ENCODE assay signal across 22 mouse cellular contexts in genomic region chr2:90533944-90534343, GRCm38 (mm10). TPM values are rescaled to one million over a fixed set of nuclear protein-coding genes. Genes with fewer than 3 reads are reported as not detected.
DNase-seq lines count a peak whose midpoint lies in the region; ATAC-seq and TF ChIP-seq lines count a peak whose summit lies in the region.
"Had no signal": no experiment of that assay in that cellular context is flagged by ENCODE, and none has a peak within 500 bp of the region (broad histone marks: within the 10 kb centered on the region; RNA-seq: fewer than 3 reads in every experiment).

No protein-coding gene starts in this region.

- no peak for DNase-seq in layer of hippocampus, adult 2 months (ENCODE audit: low spot score in 2 of 2)
- no peak for DNase-seq in layer of hippocampus, adult 8-10 months (ENCODE audit: low spot score in 2 of 2)
- peak; percentile 85 for DNase-seq in midbrain, embryonic 11.5 days (ENCODE audit: low spot score, missing footprints)
- DNase-seq in ES-E14 (ENCODE audit: low read depth, low spot score): peak; percentile 28
- DNase-seq in urinary bladder, postnatal 25 days (ENCODE audit: low spot score): no peak
- DNase-seq in left cerebral cortex, postnatal 36 days (ENCODE audit: low spot score in 2 of 2): no peak
- DNase-seq: adrenal gland, adult 8-10 months; cerebellum, adult 2 months; cerebellum, postnatal 25 days; gastrocnemius, postnatal 36 days; kidney, adult 8-10 months; kidney, postnatal 10 days; thymus, postnatal 25 days had no signal

- no peaks in the 10 kb centered on the region for H3K4me1 ChIP-seq in midbrain, embryonic 11.5 days (ENCODE audit: control insufficient read depth, insufficient read depth, low read length)
- peaks cover 7% of the 10 kb centered on the region for H3K4me1 ChIP-seq in midbrain, embryonic 15.5 days
- H3K4me1 ChIP-seq in ES-E14 (ENCODE audit: control insufficient read depth in 2 of 2, insufficient read depth in 2 of 2, low read length in 2 of 2, poor library complexity in 1 of 2): peaks cover 3 to 5% of the 10 kb centered on the region in 2 experiments; a peak in 2 of 4 replicates
- H3K4me1 ChIP-seq: embryonic facial prominence, embryonic 12.5 days had no signal

- no peaks in the 10 kb centered on the region for H3K36me3 ChIP-seq in midbrain, embryonic 11.5 days (ENCODE audit: control insufficient read depth, insufficient read depth, low read length)
- no peaks in the 10 kb centered on the region for H3K36me3 ChIP-seq in midbrain, embryonic 15.5 days (replicated peaks)
- H3K36me3 ChIP-seq in ES-E14 (ENCODE audit: control insufficient read depth, insufficient read depth, low read length, poor library complexity, severe bottlenecking): no peaks in the 10 kb centered on the region
- H3K36me3 ChIP-seq: embryonic facial prominence, embryonic 12.5 days; forebrain, embryonic 12.5 days; hindbrain, embryonic 12.5 days; lung, embryonic 15.5 days; midbrain, embryonic 13.5 days had no signal

- TF ChIP-seq CTCF in layer of hippocampus, adult 2 months (conservative IDR thresholded peaks at IDR 0.05): peak; percentile 19

- 90% methylated on average over 7 of the region's 7 CpGs for WGBS in midbrain, embryonic 11.5 days
- WGBS in midbrain, embryonic 15.5 days: 95% methylated on average over 7 of the region's 7 CpGs

- H3K27me3 ChIP-seq in midbrain, embryonic 11.5 days (ENCODE audit: control insufficient read depth, insufficient read depth, low read length): no peaks in the 10 kb centered on the region
- H3K27me3 ChIP-seq in midbrain, embryonic 15.5 days (replicated peaks): no peaks in the 10 kb centered on the region
- H3K27me3 ChIP-seq: embryonic facial prominence, embryonic 12.5 days; forebrain, embryonic 12.5 days; hindbrain, embryonic 12.5 days; lung, embryonic 15.5 days; midbrain, embryonic 13.5 days had no signal

- intact Hi-C loops in left cerebral cortex, postnatal 36 days (cut with DNase I): no loop called here

- no peaks in the 10 kb centered on the region for H3K9me3 ChIP-seq in midbrain, embryonic 11.5 days (ENCODE audit: control insufficient read depth, low read length)
- no peaks in the 10 kb centered on the region for H3K9me3 ChIP-seq in midbrain, embryonic 15.5 days
- no peaks in the 10 kb centered on the region for H3K9me3 ChIP-seq in ES-E14 (ENCODE audit: control insufficient read depth, insufficient read depth, low read depth, low read length)
- H3K9me3 ChIP-seq: embryonic facial prominence, embryonic 12.5 days; forebrain, embryonic 12.5 days; hindbrain, embryonic 12.5 days; lung, embryonic 15.5 days; midbrain, embryonic 13.5 days had no signal

- no peak for ATAC-seq in midbrain, embryonic 11.5 days (ENCODE audit: low FRiP score)
- ATAC-seq in midbrain, embryonic 15.5 days (replicated peaks): no peak
- ATAC-seq: CD4-positive, CD25-positive, alpha-beta regulatory T cell, adult 4 months; midbrain, embryonic 13.5 days had no signal

- no peak overlapping the region for H3K4me3 ChIP-seq in layer of hippocampus, adult 2 months
- H3K4me3 ChIP-seq in midbrain, embryonic 11.5 days (ENCODE audit: low read depth, low read length): no peak overlapping the region
- no peak overlapping the region for H3K4me3 ChIP-seq in midbrain, embryonic 15.5 days
- H3K4me3 ChIP-seq in ES-E14 (ENCODE audit: insufficient read depth in 1 of 2, low read depth in 1 of 2, low read length in 2 of 2, poor library complexity in 1 of 2, severe bottlenecking in 1 of 2): peak overlapping the region; percentile 21 to 56
- H3K4me3 ChIP-seq: embryonic facial prominence, embryonic 12.5 days; erythroblast, embryonic 14.5 days; forebrain, embryonic 12.5 days; hindbrain, embryonic 12.5 days; lung, embryonic 15.5 days; midbrain, embryonic 13.5 days had no signal

- in situ Hi-C loops in ES-E14 (cut with MboI; ENCODE audit: low sequenced_read_pairs in 2 of 2, unreplicated experiment in 2 of 2): no loop called here

- no peak overlapping the region for H3K4me2 ChIP-seq in midbrain, embryonic 11.5 days
- no peak overlapping the region for H3K4me2 ChIP-seq in midbrain, embryonic 15.5 days
- H3K4me2 ChIP-seq: embryonic facial prominence, embryonic 12.5 days; forebrain, embryonic 12.5 days; hindbrain, embryonic 12.5 days; liver, embryonic 11.5 days; lung, embryonic 15.5 days; midbrain, embryonic 13.5 days had no signal

- no peak overlapping the region for H3K27ac ChIP-seq in layer of hippocampus, adult 2 months
- no peak overlapping the region for H3K27ac ChIP-seq in midbrain, embryonic 11.5 days (ENCODE audit: low read depth, low read length)
- H3K27ac ChIP-seq in midbrain, embryonic 15.5 days: no peak overlapping the region
- no peak overlapping the region for H3K27ac ChIP-seq in ES-E14 (ENCODE audit: insufficient read depth, low read depth, low read length, poor library complexity, severe bottlenecking)
- H3K27ac ChIP-seq: embryonic facial prominence, embryonic 12.5 days; forebrain, embryonic 12.5 days; hindbrain, embryonic 12.5 days; lung, embryonic 15.5 days; midbrain, embryonic 13.5 days had no signal

- no peak overlapping the region for H3K9ac ChIP-seq in midbrain, embryonic 11.5 days (ENCODE audit: low read length)
- H3K9ac ChIP-seq in midbrain, embryonic 15.5 days: no peak overlapping the region
- H3K9ac ChIP-seq in ES-E14 (ENCODE audit: insufficient read depth, low read depth, low read length, poor library complexity, severe bottlenecking): no peak overlapping the region
- H3K9ac ChIP-seq: embryonic facial prominence, embryonic 12.5 days; forebrain, embryonic 12.5 days; hindbrain, embryonic 12.5 days; lung, embryonic 15.5 days; midbrain, embryonic 13.5 days had no signal

TF ChIP-seq in ES-E14, 5 proteins besides CTCF, POLR2A, EP300 and RAD21:
- no peak for TF ChIP-seq MAFK (IDR thresholded peaks at IDR 0.05; ENCODE audit: insufficient read depth, low read depth, low read length)
- no peak for TF ChIP-seq CHD2 (IDR thresholded peaks at IDR 0.05; ENCODE audit: low read depth, low read length)
- TF ChIP-seq ZNF384 (IDR thresholded peaks at IDR 0.05; ENCODE audit: low read depth, low read length): no peak
- TF ChIP-seq HCFC1 (IDR thresholded peaks at IDR 0.05; ENCODE audit: borderline replicate concordance, insufficient read depth, low read length): no peak
- no peak for TF ChIP-seq ZC3H11A (IDR thresholded peaks at IDR 0.05; ENCODE audit: borderline replicate concordance, low read depth, low read length)

RNA-seq across cellular contexts. Expression of gene Ptprj, which starts 46.5 kb away (rescaled TPM):
- 100 to 1,000 TPM; 128 to 130 TPM for total RNA-seq in layer of hippocampus, adult 2 months (2021)
- 100 to 1,000 TPM; 108 to 115 (median 111) TPM for total RNA-seq in layer of hippocampus, adult 8-10 months (2022)
- polyA plus RNA-seq in midbrain, embryonic 11.5 days (2014; fragmentation: Nextera tagmentation; extraction: Ambion mirVana): 2.9 and 3.1 TPM in 2 replicates
- polyA plus RNA-seq in midbrain, embryonic 15.5 days (2015; fragmentation: Nextera tagmentation; extraction: Ambion mirVana): 5.9 and 6.1 TPM in 2 replicates
- 10.7 and 17.2 TPM in 2 replicates for total RNA-seq in ES-E14 (2012; rRNA removed)
- total RNA-seq in left cerebral cortex, postnatal 36 days (2021): 100 to 1,000 TPM; 112 to 118 TPM
- polyA plus RNA-seq: erythroblast, embryonic 14.5 days had no signal

Comparison
In these comparisons a context has a peak if more than half of its experiments do, and no peak if none do; other contexts are left out.
1. DNase-seq: peak in midbrain, embryonic 11.5 days (single experiment) and ES-E14 (single experiment); none in layer of hippocampus, adult 2 months (0 of 2), layer of hippocampus, adult 8-10 months (0 of 2), urinary bladder, postnatal 25 days (single experiment) and left cerebral cortex, postnatal 36 days (0 of 2).
2. H3K4me3 ChIP-seq: peak in ES-E14 (2 of 2); none in layer of hippocampus, adult 2 months (single experiment), midbrain, embryonic 11.5 days (single experiment) and midbrain, embryonic 15.5 days (single experiment).